Mouse (Mus musculus): ENCODE measurements around the gene Stxbp6. TPM values are rescaled to one million over a fixed set of nuclear protein-coding genes. Genes with fewer than 3 reads are reported as not detected.

Gene Stxbp6
- total RNA-seq, 2 experiments from 2014 or later, result 1.5 to 1.6 TPM

DNA sequence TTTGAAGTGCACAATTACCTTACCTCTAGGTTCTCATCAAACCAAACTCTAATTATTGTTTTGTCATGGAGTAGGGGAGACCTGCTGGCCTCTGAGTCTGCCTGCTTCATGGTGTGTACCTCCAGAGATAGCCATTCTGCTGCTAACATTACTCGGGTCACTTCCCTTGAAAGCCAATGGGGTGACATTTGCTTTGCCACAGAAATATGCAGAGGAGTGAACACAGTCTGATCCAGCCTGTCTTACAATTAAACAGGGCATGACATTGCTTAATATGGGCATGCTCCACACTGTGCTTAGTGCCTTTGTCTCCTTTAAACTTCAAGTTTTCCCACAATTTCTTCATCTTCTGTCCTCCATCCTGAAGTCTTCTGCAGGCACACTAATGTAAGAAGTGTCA is 222.5 kb downstream of the Stxbp6 start:
- no peak for ATAC-seq (replicated peaks; ENCODE audit: low FRiP score, poor library complexity, severe bottlenecking)

DNA sequence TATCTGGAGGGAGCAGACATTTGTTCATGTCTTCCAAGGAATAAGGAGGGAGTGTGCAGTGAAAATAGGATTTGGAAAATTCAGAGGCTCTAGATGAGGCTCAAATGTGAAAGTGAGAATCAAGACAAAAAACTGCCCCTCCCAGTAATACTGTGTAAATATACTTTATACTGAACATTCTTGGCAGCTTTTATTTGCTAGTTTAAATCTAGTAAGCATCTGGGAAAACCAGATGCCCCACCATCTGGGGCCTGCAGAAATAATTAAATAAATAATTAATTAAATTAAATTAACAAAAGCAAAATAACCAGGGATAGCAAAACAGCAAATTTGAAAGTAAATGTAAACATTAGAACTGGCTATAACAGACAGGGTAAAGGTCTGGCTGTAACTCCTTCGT is 224.0 kb downstream of the Stxbp6 start:
- no peak for ATAC-seq (replicated peaks; ENCODE audit: low FRiP score, poor library complexity, severe bottlenecking)

DNA sequence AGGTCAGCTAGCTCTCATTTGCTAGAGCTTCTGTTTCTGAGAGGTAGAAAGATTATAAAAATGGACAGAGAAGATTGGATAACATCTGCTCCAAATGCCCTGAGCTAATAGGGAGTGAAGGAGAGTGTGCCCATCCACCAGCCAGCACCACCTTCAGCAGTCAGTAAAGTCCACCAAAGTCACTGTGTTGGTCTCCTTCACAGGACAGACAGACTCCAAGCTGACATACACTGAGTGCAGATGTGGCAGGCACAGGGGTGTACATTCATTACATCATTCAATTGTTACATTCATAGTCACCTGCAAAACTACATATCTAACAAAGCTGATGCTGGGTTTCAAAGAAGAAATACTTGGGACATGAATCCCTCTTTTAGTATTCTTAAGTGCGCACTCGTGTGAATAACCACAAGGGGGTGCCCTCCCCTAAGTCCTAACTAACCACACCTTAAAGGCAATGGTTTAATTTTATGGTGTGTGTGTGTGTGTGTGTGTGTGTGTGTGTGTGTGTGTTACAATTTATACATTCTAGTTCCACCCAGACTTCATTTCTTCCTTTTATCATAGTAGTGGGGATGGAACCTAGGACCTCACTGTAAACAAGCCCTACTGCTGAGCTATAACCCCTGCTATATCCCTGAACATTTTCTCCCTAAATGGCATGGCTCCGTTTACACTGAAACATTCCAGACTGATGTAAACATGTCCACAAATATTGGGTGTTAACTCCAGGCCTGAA is 225.9 kb downstream of the Stxbp6 start:
- ATAC-seq (replicated peaks; ENCODE audit: low FRiP score, poor library complexity, severe bottlenecking), result no peak

DNA sequence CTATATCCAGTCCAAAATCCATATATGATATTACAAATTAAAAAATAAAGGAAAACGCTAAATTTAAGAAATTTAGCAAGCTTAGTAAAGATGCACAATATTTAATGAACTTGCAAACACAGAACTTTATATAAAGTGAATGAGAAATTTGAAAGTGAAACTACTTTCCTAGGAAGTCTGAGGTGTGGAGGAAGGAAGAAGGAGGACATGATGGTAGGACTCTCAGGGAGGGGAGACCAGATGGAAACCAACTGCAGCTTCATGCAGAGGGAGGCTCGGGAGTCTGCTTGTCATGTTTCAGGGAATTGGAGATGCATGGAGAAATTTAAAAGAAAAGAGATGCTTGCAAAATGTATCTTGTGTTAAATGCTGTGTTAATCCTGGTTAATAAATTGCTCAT is 233.9 kb downstream of the Stxbp6 start:
- no peak for ATAC-seq (replicated peaks; ENCODE audit: low FRiP score, poor library complexity, severe bottlenecking)

DNA sequence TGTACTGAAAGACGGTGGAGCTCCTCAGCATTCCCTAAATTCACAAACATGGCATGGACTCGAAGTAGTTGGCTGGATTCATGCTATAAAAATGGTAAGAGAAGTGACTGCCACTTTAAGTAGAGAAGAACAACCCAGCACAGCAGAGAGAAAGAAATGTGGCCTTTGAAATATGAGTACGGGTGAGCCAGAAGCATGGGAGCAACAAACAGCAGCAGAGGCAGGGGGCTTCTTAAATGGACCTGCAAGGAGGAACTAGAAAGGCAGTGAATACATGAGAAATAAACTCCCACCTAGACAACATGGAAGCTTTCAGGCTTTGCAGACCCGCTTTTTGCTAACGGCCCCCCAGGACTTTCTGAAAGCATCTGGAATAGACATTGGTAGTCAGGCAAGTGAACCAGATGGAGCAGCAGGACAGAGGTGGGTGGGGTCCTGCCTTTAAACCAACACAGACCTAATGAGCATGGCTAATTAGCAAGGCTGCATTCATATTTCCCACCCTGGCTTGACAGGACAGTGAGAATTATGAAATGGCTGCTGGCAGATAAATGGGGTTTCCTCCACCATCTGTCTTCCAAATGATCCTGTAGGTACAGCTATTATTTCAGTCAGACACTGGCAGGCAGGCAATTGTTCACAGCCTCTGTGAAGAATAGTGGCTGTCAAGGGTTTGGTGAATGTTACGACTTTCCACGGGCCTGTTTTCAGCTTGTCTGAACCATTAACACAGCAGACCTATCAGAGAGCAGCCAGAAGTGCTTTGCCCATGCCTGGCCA is 234.7 kb downstream of the Stxbp6 start:
- ATAC-seq (replicated peaks; ENCODE audit: low FRiP score, poor library complexity, severe bottlenecking), result no peak

DNA sequence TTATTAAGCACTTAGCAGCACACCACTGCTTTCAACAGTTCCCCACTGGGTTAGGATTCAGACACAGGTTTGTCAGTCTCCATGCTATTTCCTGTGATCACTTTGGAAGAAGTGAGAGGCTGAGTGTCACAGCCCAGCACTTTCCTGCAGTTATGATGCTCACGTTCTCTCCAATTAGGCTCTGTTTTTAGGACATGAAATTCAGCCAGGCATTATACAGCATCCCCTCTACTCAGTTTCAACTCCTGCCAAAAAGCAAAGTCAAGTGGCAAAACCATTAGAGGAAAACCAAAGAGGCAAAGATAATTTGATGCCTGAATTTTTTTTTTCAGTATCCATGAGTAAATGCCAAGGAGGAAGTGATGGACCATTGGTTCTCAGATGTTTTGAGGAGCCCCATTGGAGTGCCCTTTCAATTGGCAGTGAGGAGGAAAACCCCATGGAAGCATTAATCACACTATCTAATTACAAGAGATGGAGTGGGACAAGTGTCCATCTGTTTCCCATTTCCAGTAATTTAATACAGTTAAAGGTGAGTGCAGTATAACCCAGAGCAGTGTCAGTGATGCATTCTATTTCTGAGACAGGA is 238.5 kb downstream of the Stxbp6 start:
- ATAC-seq (replicated peaks; ENCODE audit: low FRiP score, poor library complexity, severe bottlenecking), result no peak

DNA sequence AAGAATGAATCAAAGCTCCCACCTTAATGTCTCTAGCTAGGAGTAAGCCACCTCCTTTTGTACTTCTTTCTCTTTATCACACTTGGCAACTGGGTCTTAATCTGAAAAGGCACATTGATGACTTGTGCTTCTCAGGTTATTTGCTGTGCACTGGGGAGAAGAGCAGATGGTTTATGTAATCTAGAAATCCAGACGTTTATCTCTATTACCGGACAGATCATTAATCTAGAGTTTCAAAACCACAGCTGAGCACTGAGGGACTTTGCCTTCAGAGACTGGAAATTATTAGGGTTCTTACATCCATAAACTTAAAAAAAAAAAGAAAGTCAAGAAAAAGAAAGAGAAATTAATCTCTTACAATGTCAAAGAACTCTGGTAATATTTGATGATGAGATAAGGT is 262.6 kb downstream of the Stxbp6 start:
- no peak for ATAC-seq (replicated peaks; ENCODE audit: low FRiP score, poor library complexity, severe bottlenecking)

DNA sequence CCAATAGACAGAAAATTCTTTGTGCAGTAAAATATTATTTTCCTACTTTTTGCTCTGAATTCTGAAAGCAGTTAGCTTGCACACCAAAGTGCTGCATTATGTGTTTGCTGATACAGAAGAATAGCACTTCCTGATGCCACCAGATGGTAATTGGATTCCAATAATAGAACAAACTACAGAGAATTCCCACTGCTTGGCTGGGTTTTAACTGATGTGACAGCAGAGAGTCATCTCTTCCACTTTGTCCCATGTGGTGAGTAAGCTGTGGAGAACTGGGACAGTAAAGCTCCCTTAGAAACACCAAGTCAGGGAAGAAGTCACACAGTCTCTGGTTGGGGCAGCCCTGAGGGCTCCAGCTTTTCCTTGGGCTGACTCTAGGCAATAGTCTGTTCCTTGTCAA is 270.3 kb downstream of the Stxbp6 start:
- no peak for ATAC-seq (replicated peaks; ENCODE audit: low FRiP score, poor library complexity, severe bottlenecking)

All from erythroblast, adult 5-6 weeks (primary cell).